Mouse (Mus musculus) c-Kit-positive CD71-positive TER-119-negative erythroid progenitor cells, embryonic 14.5 days (primary cell): Measurements from ENCODE around the gene Spag17.
"Not testable (repeated sequence)": the region's sequence is repeated elsewhere in the genome, so short reads cannot be mapped to it uniquely, and the experiment has no call there.

ENCODE experiments used
- DNase-seq: peaks from one replicate; pipeline ENCODE4 v3.0.0-alpha.2; 2013; ENCODE audit warnings: low read depth

Spag17 gene

DNA sequence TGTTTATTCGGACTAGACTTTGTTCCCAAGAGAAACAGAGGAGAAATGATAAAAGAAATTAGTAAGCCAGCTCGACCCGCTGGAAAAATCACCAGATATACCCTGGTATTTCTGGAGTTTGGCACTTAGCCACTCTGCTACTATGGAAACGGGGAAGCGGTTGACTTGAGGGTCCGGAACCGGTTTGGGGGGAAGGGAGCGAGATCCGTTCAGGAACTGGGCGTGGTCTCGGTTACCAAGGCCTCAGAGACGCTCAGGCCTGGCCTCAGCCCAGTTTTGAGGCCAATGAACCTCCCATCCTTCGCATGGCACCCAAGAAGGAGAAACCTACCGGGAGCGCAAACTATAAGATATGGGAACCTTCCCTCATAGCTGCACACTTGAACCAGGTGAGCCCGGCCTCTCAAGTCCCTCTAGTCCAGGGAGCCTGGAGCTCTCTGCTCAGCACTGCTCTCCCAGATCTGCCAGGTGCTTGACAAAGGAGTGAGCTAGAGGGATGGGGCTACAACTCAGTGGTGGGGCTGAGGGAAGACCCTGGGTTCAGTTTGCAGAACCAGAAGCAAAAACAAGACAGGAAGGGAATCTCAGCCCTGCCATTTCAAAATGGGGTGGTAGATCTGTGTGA lies at the start of gene Spag17:
TSS of gene Spag17 (plus strand) at position 220 of the 625 bp plus-strand sequence.
- no peak for DNase-seq

- DNase-seq, result no peak
Measured at GRCm38 (mm10) chr3:99842333-99842732, 42.9 kb upstream of the Spag17 start.

DNA sequence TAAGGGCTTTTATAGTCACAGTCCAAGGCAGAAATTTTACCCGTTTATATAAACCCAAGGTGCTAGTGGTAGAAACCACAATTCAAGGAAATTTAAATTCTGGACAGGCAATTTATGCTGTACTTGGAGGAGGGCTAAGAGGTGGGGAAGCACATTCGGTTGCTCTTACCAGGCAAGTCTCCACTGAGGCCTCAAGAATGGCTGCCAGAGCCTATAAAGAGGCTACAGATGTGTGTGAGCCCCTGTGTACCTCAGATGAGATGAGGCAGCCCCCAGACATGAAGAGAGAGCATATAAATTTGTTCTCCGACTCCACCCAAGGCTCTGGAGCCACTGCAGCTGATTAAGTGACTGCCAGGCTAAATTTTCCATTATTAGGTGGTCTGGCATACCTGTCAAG lies 42.4 kb upstream of the Spag17 start:
- no peak for DNase-seq

DNA sequence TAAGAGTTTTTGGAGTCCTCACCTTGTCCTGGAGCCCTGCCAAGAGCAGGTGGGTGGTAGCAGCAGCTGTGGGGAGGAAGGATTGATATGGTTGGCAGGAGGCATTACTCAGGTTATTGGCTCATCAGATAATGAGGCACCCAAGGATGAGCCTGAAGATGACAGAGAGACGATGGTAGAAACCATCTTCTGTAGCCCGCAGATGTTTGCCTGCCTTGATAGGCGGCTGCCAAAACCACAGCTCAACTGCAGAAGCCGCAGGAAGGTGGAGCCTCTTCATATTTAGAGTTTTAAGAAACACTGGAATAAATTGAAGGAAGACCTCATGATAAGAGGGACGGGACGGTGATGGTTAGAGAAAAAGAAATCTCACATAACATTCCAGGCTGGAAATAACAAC lies 42.0 kb upstream of the Spag17 start:
- no peak for DNase-seq

DNA sequence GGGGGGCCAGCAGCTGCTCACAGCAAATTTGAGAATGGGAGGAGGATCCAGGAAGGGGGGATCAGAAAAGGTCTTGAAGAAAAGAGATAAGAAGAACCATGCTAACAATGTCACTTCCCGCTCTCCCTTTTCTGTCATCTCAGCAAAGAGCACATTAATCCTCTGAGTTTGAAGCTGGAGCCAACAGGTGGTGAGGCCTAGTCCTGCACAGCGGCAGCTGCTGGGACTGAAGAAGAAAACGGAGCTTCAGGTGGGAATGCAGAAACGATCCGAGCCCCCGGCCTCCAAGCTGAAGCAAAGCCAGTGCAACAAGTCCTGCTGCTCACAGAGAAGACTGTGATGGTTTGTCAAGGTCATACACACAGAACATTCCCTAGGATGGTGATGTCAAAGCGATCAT lies 34.3 kb upstream of the Spag17 start:
- no peak for DNase-seq

GRCm38 (mm10) chr3:99854595-99854994 lies 30.6 kb upstream of the Spag17 start:
- DNase-seq, result no peak

- no peak for DNase-seq
Measured at GRCm38 (mm10) chr3:99858922-99859321, 26.3 kb upstream of the Spag17 start.

DNA sequence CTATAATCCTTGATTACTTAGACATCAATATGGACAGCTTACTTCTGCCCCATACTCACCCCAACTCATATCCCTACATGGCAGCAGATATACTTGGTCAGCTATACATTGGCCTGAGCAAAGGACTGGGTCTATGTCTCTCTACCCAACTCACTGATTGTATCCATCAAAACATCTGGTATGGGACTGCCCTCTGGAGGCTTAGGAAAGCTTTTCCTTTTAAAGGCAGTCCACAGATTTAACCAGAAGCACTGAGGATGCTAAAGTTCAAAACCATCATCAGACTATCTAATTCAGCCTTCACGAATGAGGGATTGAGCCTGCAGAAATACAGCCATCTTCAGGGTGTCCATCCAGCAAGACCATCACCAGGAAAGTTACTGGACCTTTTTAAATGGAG lies 20.5 kb upstream of the Spag17 start:
- DNase-seq, result no peak

DNA sequence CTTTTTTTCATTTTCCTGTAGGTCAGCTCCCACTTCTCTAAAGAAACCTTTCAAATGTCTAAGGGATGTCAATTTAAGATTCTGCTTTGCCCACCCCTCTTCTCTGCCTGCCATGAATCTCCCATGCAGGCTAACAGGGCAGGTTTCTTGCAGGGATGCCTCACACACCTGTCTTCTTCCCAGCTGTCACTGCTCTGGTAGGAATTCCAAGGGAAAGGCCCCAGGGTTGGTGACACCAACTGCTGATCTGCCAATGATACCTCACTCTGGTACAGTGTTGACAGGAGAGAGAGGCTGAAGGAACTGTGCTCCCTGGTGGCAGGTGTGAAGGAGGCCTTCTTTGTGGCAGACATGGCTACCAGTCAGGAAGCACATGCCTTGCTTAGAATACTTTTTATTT lies 10.1 kb upstream of the Spag17 start:
- no peak for DNase-seq

DNA sequence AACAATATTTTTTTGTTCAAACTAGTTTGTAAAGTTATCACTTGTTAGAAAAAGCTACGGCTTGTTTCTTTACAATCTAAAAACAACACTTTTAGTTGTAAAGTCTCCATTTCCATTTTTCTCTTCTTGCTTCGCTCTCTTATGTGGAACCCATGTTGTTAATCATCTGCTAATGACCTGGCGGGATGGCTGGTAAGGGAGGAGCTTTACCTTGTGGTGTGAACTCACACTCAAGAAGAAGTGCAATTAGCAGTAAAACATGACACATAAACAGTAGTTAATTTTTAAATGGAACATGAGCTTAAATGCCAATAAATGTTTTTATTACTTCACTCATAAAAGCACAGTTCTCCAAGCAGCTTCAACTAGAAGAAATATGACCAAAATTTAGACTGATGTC lies 3.7 kb upstream of the Spag17 start:
- no peak for DNase-seq

DNA sequence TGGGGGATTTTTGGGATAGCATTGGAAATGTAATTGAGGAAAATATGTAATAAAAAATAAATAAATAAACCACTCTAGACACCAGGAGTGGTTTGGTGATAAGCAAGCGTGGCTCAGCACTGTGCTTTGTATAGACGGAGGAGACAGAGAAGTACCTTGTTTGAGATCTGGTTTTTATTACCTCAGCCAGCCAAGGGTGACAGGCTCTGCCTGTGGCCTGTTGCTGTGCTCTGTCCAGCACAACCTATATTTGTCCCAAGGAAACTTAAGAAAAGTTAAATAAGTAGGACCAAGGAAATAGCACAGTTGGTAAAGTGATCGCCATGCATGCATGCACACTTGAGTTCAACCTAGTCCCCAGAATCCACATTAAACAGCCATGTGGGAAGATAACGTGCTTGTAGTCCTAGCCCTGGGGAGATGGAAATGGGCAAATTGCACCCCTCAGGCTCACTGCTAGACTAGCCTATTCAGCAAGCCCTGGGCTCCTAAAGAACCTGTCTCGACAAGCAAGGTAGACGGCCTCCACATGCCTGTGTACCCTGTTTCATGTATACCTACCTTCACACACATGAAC lies 1.1 kb upstream of the Spag17 start:
- DNase-seq, result no peak

DNA sequence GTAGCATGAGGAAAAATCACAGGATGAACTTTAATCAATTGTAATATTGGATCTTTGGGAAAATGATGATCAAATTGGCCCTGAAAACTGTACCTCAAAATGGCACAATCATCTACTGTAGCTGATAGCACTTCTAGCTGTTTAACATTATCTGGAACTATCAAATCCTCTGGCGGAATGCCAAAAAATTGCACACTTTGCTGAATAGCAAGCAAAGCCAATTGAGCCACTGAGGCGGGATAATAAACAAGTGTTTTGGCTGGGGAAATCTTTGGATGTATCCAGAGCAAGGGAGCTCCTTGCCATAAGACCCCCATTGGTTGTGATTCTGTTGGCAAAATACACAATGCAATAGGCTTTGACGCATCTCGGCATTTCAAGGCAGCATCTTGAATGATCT lies 9.5 kb downstream of the Spag17 start:
- not testable (repeated sequence) for DNase-seq

GRCm38 (mm10) chr3:99913809-99914439 lies 28.7 kb downstream of the Spag17 start:
- DNase-seq, result no peak

GRCm38 (mm10) chr3:99922944-99923343 lies 37.7 kb downstream of the Spag17 start:
- no peak for DNase-seq

DNA sequence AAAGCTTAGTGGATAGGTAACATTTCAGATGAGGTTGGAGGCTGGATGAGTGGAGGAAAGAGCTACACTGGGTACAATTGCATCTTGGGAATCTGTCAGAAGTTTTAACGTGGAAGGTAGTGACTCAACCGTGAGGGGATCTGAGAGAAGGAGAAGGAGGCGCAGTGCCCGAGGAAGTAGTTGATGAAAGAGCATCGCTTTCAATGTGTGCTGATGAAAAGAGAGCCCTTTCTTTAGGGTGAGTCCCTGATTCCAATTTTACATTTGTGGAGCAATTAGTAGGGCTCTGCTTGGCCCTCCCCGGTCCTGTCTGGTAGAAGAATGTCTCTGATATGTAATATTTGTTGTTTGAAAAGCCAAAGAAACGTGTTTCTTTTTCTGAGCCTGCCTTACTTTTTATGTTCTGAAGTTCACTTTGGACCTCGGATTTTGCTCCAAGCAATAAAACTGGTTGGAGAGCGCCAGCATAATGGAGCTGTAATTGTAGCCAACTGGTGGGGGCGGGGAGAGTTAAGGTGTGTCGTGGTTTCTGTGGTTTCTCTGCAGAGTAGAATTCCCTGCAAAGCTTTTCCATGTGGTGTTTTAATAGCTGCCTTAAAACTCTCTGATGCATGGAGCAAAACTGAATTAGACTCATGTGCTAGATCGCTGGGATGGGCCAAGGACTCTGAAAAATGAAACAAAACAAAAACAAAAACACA lies 45.9 kb downstream of the Spag17 start:
- DNase-seq, result no peak

DNA sequence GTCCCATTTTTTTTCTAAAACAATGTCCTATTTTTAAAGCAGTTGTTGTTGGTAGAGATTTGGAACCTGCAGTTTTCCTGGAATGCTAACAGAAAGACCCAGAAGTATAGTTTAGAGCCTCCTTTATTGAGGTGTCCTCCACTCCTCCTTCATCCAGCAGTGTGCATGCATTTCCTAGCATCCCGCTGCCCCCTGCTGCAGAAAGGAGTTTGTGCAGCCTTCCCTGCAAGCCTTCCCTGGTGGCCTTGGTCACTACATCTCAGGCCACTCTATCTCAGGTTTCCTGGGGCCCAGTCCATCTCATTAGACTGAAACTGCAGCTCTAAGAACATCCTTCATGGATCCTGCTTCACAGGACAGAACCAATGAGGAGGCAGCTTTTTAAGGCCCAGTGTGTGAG lies 51.0 kb downstream of the Spag17 start:
- no peak for DNase-seq

DNA sequence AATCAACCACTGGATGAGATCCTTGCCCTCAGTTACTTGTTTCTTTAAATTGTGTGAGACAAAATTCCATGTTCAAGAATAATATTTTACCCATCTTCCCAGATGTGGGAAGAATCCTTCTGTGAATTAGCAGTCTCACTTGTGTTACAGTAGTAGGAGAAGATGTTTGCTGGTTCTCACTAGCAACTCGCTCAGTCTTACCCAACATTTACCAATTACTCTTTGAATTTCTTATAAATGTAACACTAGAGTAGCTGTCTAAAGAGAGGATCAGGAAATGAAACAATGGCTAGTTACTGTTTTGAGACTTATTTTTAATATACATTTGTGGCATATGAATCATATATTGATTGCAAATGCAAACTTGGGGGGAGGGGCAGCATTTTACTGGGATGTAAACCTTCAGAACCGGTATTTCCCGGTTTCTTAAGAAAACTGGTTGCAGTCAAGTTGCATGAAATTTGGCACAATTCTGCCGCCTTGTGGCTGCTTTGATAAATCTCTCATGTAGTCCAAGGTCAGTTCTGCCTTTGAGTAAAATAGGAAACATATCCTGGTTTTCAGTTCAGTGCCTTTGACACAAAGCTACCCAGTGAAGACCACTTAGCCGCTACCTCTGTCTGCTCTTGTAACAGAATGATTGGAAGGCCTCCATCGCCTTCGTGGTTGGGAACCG lies 53.5 kb downstream of the Spag17 start:
- peak; percentile 6 for DNase-seq

DNA sequence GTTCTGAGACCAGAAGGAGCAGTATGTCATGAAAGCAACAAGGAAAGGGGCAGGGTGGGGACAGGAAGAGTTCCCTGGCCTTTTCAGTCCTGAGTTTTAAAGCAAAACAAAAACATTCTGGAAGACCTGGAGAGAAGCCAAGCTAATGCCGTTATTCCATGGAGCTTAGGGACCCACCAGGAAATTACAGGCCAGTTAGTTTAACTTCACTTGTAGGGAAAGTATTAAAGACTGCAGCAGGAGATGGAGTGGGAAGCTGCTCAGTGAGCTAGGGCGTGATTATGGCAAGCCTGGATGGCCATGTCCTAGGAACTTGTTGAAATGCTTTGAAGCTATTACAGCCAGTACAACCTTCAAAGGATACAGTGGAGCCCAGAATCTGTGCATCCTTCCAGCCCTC lies 60.0 kb downstream of the Spag17 start:
- no peak for DNase-seq

DNA sequence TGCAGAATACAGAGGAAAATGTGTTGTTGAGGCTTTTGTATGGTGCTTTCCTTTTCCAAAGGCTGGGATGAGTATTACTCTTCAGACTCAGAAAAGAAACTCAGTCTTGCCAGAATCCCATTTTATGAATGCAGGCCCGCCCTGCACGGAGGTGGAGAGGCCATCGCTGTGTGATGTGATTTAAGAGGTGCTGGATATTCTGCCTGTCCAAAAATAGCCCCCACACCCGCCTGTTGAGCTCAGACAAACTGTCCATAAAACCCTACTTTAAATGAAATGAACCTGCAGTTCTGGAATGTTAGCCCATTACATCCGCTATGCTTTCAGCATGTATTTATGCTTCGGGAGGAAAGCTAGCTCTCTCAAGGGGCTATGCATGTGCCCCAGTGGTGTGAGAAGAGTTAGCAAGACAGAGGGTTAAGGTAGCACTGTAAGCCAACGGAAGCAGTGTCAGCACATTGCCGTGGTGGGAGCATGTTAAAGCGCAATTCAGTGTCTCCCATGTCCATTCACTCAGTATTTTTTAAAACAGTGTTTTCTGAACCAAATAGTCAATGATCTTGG lies 68.9 kb downstream of the Spag17 start:
- DNase-seq, result no peak

GRCm38 (mm10) chr3:99956517-99956916 lies 71.3 kb downstream of the Spag17 start:
- no peak for DNase-seq

GRCm38 (mm10) chr3:99959805-99960485 lies 74.7 kb downstream of the Spag17 start:
- DNase-seq, result no peak

GRCm38 (mm10) chr3:99964345-99964744 lies 79.1 kb downstream of the Spag17 start:
- DNase-seq, result no peak
